Mouse (Mus musculus) mammary gland, adult 2 months (tissue): Measurements from ENCODE around the gene Slc5a5. TPM values are rescaled to one million over a fixed set of nuclear protein-coding genes. Genes with fewer than 3 reads are reported as not detected.

Experiments used
- polyA plus RNA-seq: library from polyadenylated mRNA; depleted of rRNA; stranded (reverse); fragments of >200 nt; gene quantifications from 2 replicates; pipeline ENCODE4 v1.2.3, GENCODE M21; 2012; ENCODE audit warnings: low replicate concordance; rRNA removed

The Slc5a5 gene
- polyA plus RNA-seq, result 118 and 221 TPM in 2 replicates

GRCm38 (mm10) chr8:70892022-70892895 is at the start of gene Slc5a5:
Gene Slc5a5, minus strand, starts transcription at chr8:70892757.

GRCm38 (mm10) chr8:70905831-70906736 is 13.5 kb upstream of the Slc5a5 start, which contains the start of gene Map1s:
Gene Map1s, plus strand, starts transcription at chr8:70905932.

GRCm38 (mm10) chr8:70897021-70897680 is 4.6 kb upstream of the Slc5a5 start, which contains the start of gene Rpl18a:
Gene Rpl18a, minus strand, starts transcription at chr8:70897412.

GRCm38 (mm10) chr8:70873364-70873985 is 19.1 kb downstream of the Slc5a5 start, which contains the start of gene Ccdc124:
Gene Ccdc124, minus strand, starts transcription at chr8:70873935.

GRCm38 (mm10) chr8:70862824-70863641 is 29.5 kb downstream of the Slc5a5 start, which contains the start of gene Kcnn1:
Gene Kcnn1, minus strand, starts transcription at chr8:70863258.

GRCm38 (mm10) chr8:70839408-70840351 is 52.9 kb downstream of the Slc5a5 start, which contains the start of gene Arrdc2:
Gene Arrdc2, minus strand, starts transcription at chr8:70839720.

Other genes with a start within 250 kb of the Slc5a5 start
- gene Pgpep1, start 232.4 kb downstream of the Slc5a5 start, polyA plus RNA-seq, result 36.5 and 50.6 TPM in 2 replicates
- 62.1 and 102 TPM in 2 replicates for gene Lsm4, start 219.5 kb downstream of the Slc5a5 start, polyA plus RNA-seq
- gene Jund, start 193.8 kb downstream of the Slc5a5 start, polyA plus RNA-seq, result 185 and 938 TPM in 2 replicates
- 0.03 and 0.04 TPM in 2 replicates for gene Iqcn, start 189.3 kb downstream of the Slc5a5 start, polyA plus RNA-seq
- gene Gm3336, start 174.2 kb downstream of the Slc5a5 start, polyA plus RNA-seq, result 0.20 and 0.50 TPM in 2 replicates
- gene Pde4c, start 169.0 kb downstream of the Slc5a5 start, polyA plus RNA-seq, result 5.5 and 6.5 TPM in 2 replicates
- gene Rab3a, start 138.1 kb downstream of the Slc5a5 start, polyA plus RNA-seq, result 32.7 and 43.5 TPM in 2 replicates
- gene Mpv17l2, start 131.8 kb downstream of the Slc5a5 start, polyA plus RNA-seq, result 69.3 and 175 TPM in 2 replicates
- 149 and 256 TPM in 2 replicates for gene Pik3r2, start 116.0 kb downstream of the Slc5a5 start, polyA plus RNA-seq
- 90.3 and 270 TPM in 2 replicates for gene Mast3, start 87.7 kb downstream of the Slc5a5 start, polyA plus RNA-seq
- 2.4 and 4.3 TPM in 2 replicates for gene Il12rb1, start 84.3 kb downstream of the Slc5a5 start, polyA plus RNA-seq
- 47.5 and 97.3 TPM in 2 replicates for gene Arrdc2, start 53.0 kb downstream of the Slc5a5 start, polyA plus RNA-seq
- gene Kcnn1, start 29.5 kb downstream of the Slc5a5 start, polyA plus RNA-seq, result 12.7 and 19.0 TPM in 2 replicates
- 38.1 and 57.1 TPM in 2 replicates for gene Ccdc124, start 18.8 kb downstream of the Slc5a5 start, polyA plus RNA-seq
- 5,038 and 8,367 TPM in 2 replicates for gene Rpl18a, start 4.7 kb upstream of the Slc5a5 start, polyA plus RNA-seq
- gene Map1s, start 13.2 kb upstream of the Slc5a5 start, polyA plus RNA-seq, result 52.8 and 110 TPM in 2 replicates